Mouse (Mus musculus): Measurements from ENCODE around the gene Spi1. TPM values are rescaled to one million over a fixed set of nuclear protein-coding genes. Genes with fewer than 3 reads are reported as not detected.
"Not testable (repeated sequence)": the region's sequence is repeated elsewhere in the genome, so short reads cannot be mapped to it uniquely, and the experiment has no call there.

Gene Spi1
- 4.8 and 5.1 TPM in 2 replicates for polyA plus RNA-seq (2014; fragmentation: Nextera tagmentation; extraction: Ambion mirVana)

DNA sequence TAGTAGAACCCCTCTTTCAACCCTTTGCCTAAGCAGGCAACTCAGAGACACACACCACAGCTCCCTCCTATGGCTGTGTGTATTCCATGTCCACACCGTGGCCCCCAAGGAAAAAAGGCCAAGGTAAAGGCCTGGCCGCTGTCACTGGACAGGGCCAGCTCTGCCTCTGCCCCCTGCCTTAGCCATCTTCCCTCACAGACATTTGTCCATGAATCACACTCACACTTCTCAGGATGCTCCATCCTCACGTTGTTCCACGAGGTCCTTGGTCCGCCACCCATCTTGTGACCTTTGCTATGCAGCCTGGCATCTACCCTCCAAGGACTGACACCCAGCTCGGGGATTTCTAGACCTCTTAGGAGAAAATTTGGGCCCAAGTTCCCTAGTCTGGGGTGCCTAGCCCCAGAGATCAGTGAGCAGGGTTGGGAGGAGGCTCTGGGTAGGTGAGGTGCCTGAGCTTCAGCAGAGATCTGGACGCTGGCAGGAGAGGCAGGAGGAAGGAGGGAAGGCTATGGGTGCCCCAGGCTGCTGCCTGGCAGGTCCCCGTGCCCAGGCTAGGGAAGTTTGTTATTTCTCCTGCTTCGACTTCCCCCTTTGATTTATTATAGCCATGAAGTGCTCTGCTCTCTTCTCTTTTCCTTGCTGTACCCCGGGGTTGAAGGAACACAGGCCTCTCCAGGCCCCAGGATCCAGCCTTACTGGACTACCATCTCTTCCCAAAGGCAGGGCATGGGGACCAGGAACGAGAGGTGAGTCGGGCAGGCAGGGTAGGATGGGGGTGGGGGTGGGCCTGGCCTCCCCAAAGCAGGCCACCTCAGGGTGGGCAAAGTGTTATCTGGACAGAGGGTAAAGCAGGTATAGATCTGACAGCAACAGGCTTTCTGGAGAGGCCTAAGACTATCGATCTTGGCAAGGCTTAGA lies at the start of gene Spi1:
TSS of gene Spi1 (plus strand) at position 616 of the 921 bp plus-strand sequence.
- H3K9me3 ChIP-seq (ENCODE audit: control insufficient read depth, low read length): no peaks in the 10 kb centered on the region
- ATAC-seq (ENCODE audit: insufficient number of reproducible peaks, insufficient read depth, low FRiP score, low read depth): no peak
- 84% methylated on average over 13 of the region's 13 CpGs for WGBS
- H3K36me3 ChIP-seq (ENCODE audit: control insufficient read depth, insufficient read depth, low read length): no peaks in the 10 kb centered on the region
- H3K4me2 ChIP-seq (ENCODE audit: low read length): no peak within 1 kb of the TSS
- peak within 1 kb of the TSS; percentile 28 to 49; a peak in 3 of 4 replicates for H3K27ac ChIP-seq (replicated peaks in 1 of 2; ENCODE audit: control insufficient read depth in 1 of 2, insufficient read depth in 1 of 2, low read depth in 2 of 2, low read length in 2 of 2)
- H3K4me1 ChIP-seq (ENCODE audit: control insufficient read depth in 2 of 2, insufficient read depth in 2 of 2, low read length in 2 of 2): peaks cover 4 to 8% of the 10 kb centered on the region in 2 experiments; a peak in 1 of 4 replicates
- H3K4me3 ChIP-seq (ENCODE audit: control insufficient read depth in 1 of 2, insufficient read depth in 1 of 2, low read depth in 1 of 2, low read length in 2 of 2): no peak within 1 kb of the TSS
- no peak within 1 kb of the TSS; the same call in 1 of the 2 replicates for H3K9ac ChIP-seq (ENCODE audit: low read length)
- no peaks in the 10 kb centered on the region for H3K27me3 ChIP-seq (ENCODE audit: control insufficient read depth, insufficient read depth, low read length)

GRCm38 (mm10) chr2:91033000-91033399 lies 49.2 kb upstream of the Spi1 start:
- no peaks in the 10 kb centered on the region for H3K27me3 ChIP-seq (ENCODE audit: control insufficient read depth, insufficient read depth, low read length)
- no peak overlapping the region for H3K9ac ChIP-seq (ENCODE audit: low read length)
- H3K36me3 ChIP-seq (ENCODE audit: control insufficient read depth, insufficient read depth, low read length): no peaks in the 10 kb centered on the region
- WGBS: 27% methylated on average over 3 of the region's 3 CpGs
- no peak overlapping the region for H3K4me3 ChIP-seq (ENCODE audit: control insufficient read depth in 1 of 2, insufficient read depth in 1 of 2, low read depth in 1 of 2, low read length in 2 of 2)
- peaks cover 11 to 14% of the 10 kb centered on the region in 2 experiments for H3K4me1 ChIP-seq (ENCODE audit: control insufficient read depth in 2 of 2, insufficient read depth in 2 of 2, low read length in 2 of 2)
- no peak overlapping the region for H3K27ac ChIP-seq (replicated peaks in 1 of 2; ENCODE audit: control insufficient read depth in 1 of 2, insufficient read depth in 1 of 2, low read depth in 2 of 2, low read length in 2 of 2)
- H3K9me3 ChIP-seq (ENCODE audit: control insufficient read depth, low read length): no peaks in the 10 kb centered on the region
- no peak overlapping the region for H3K4me2 ChIP-seq (ENCODE audit: low read length)
- ATAC-seq (ENCODE audit: insufficient number of reproducible peaks, insufficient read depth, low FRiP score, low read depth): no peak

DNA sequence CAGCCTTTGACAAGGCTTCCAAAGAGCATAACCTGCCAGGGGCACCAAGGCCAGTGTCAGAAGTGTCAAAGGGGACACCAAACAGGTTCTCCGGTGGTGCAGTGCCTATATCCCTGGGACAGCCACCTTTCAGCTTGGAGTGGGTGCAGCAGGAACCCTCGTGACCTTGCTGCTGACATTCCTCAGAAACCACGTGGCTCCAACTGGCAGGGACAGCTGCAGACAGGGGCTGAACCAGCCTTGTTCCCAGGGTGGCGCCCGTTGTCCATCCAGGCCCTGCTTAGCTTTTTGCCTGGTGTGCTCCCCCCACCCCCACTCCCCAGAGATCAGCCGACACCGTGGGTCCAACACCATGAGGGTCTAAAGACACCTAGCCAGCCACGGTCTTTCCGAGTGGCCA lies 46.8 kb upstream of the Spi1 start, which contains the start of gene Rapsn:
TSS of gene Rapsn (plus strand) at position 236 of the 400 bp plus-strand sequence.
- Histone ChIP-seq H3K4me1 (ENCODE audit: control insufficient read depth in 2 of 2, insufficient read depth in 2 of 2, low read length in 2 of 2) (peaks cover 11 to 14% of the 10 kb centered on the region in 2 experiments), H3K4me2 (ENCODE audit: low read length) (peak within 1 kb of the TSS; percentile 59), H3K9ac (ENCODE audit: low read length) (peak within 1 kb of the TSS; percentile 44), H3K27me3 (ENCODE audit: control insufficient read depth, insufficient read depth, low read length) (no peaks in the 10 kb centered on the region), H3K9me3 (ENCODE audit: control insufficient read depth, low read length) (no peaks in the 10 kb centered on the region), H3K4me3 (ENCODE audit: control insufficient read depth in 1 of 2, insufficient read depth in 1 of 2, low read depth in 1 of 2, low read length in 2 of 2) (peak within 1 kb of the TSS; percentile 15 to 23; a peak in 3 of 4 replicates), H3K27ac (replicated peaks in 1 of 2; ENCODE audit: control insufficient read depth in 1 of 2, insufficient read depth in 1 of 2, low read depth in 2 of 2, low read length in 2 of 2) (peak within 1 kb of the TSS; percentile 48 to 74), H3K36me3 (ENCODE audit: control insufficient read depth, insufficient read depth, low read length) (no peaks in the 10 kb centered on the region)
- ATAC-seq (ENCODE audit: insufficient number of reproducible peaks, insufficient read depth, low FRiP score, low read depth): peak; percentile 74
- 24% methylated on average over 9 of the region's 9 CpGs for WGBS

DNA sequence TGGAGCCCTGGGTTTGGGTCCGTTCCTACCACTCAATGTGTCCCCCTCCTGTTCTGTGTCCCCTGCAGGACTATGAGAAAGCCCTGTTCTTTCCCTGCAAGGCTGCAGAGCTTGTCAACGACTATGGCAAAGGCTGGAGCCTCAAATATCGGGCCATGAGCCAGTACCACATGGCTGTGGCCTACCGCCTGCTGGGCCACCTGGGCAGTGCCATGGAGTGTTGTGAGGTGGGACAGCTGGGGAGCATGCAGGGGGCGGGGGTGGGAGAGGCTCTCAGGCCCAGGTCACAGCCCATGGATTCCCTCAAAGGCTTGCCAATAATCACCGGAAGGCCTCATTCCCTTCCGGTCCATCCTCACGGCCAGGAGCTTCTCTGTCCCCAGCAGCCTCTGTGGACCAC lies 40.4 kb upstream of the Spi1 start:
- Histone ChIP-seq H3K4me1 (ENCODE audit: control insufficient read depth in 2 of 2, insufficient read depth in 2 of 2, low read length in 2 of 2) (peaks cover 8 to 9% of the 10 kb centered on the region in 2 experiments; a peak in 3 of 4 replicates), H3K27me3 (ENCODE audit: control insufficient read depth, insufficient read depth, low read length) (no peaks in the 10 kb centered on the region), H3K4me3 (ENCODE audit: control insufficient read depth in 1 of 2, insufficient read depth in 1 of 2, low read depth in 1 of 2, low read length in 2 of 2) (no peak overlapping the region), H3K27ac (replicated peaks in 1 of 2; ENCODE audit: control insufficient read depth in 1 of 2, insufficient read depth in 1 of 2, low read depth in 2 of 2, low read length in 2 of 2) (no peak overlapping the region), H3K9me3 (ENCODE audit: control insufficient read depth, low read length) (no peaks in the 10 kb centered on the region), H3K4me2 (ENCODE audit: low read length) (no peak overlapping the region), H3K36me3 (ENCODE audit: control insufficient read depth, insufficient read depth, low read length) (no peaks in the 10 kb centered on the region), H3K9ac (ENCODE audit: low read length) (no peak overlapping the region)
- 61% methylated on average over 8 of the region's 8 CpGs for WGBS
- no peak for ATAC-seq (ENCODE audit: insufficient number of reproducible peaks, insufficient read depth, low FRiP score, low read depth)

DNA sequence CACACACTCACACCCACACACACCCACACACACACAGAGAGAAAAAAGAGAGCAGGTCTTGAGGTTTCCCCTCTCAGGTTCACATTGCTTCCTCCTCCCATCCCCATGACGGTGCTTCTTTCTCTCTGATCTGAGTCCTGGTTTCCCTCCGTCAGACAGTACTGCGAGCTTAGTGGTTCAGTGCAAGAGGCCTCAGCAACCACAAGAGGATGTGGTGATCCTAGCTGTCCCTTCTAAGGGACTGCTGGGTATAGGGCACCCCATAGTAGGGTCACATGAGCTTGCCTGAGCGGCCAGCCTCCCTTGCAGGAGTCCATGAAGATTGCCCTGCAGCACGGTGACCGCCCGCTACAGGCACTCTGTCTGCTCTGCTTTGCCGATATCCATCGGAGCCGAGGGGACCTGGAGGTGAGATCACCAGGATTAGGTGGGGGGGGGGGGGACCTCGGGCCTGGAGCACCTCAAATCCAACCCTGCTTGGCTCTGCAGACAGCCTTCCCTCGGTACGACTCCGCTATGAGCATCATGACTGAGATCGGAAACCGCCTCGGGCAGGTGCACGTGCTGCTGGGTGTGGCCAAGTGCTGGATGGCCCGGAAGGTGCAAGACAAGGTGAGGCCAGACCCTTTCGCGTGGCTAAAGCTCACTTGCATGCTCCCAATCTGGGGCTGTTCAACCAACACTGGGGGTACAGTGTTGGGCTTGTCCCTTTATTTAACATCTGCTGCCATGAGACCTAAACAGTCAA lies 39.4 kb upstream of the Spi1 start:
- no peaks in the 10 kb centered on the region for H3K9me3 ChIP-seq (ENCODE audit: control insufficient read depth, low read length)
- 66% methylated on average over 21 of the region's 21 CpGs for WGBS
- ATAC-seq (ENCODE audit: insufficient number of reproducible peaks, insufficient read depth, low FRiP score, low read depth): no peak
- H3K27me3 ChIP-seq (ENCODE audit: control insufficient read depth, insufficient read depth, low read length): no peaks in the 10 kb centered on the region
- peaks cover 8 to 9% of the 10 kb centered on the region in 2 experiments; a peak in 3 of 4 replicates for H3K4me1 ChIP-seq (ENCODE audit: control insufficient read depth in 2 of 2, insufficient read depth in 2 of 2, low read length in 2 of 2)
- no peak overlapping the region for H3K27ac ChIP-seq (replicated peaks in 1 of 2; ENCODE audit: control insufficient read depth in 1 of 2, insufficient read depth in 1 of 2, low read depth in 2 of 2, low read length in 2 of 2)
- no peak overlapping the region for H3K4me3 ChIP-seq (ENCODE audit: control insufficient read depth in 1 of 2, insufficient read depth in 1 of 2, low read depth in 1 of 2, low read length in 2 of 2)
- no peaks in the 10 kb centered on the region for H3K36me3 ChIP-seq (ENCODE audit: control insufficient read depth, insufficient read depth, low read length)
- no peak overlapping the region for H3K9ac ChIP-seq (ENCODE audit: low read length)
- no peak overlapping the region for H3K4me2 ChIP-seq (ENCODE audit: low read length)

DNA sequence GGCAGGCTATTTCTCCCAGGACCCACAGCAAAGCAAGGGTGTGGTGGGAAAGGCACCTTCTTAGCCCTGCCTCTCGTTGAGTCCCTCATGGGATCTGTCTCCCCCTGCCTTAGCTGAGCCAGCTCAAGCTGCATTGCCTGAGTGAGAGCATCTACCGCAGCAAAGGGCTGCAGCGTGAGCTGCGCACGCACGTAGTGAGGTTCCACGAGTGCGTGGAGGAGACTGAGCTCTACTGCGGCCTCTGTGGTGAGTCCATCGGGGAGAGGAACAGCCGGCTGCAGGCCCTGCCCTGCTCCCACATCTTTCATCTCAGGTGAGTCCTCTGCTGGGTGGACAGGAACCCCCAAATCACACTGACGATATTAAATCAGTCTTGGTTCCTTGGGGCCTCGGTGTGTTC lies 37.5 kb upstream of the Spi1 start:
- H3K9ac ChIP-seq (ENCODE audit: low read length): no peak overlapping the region
- no peak overlapping the region for H3K4me3 ChIP-seq (ENCODE audit: control insufficient read depth in 1 of 2, insufficient read depth in 1 of 2, low read depth in 1 of 2, low read length in 2 of 2)
- H3K4me1 ChIP-seq (ENCODE audit: control insufficient read depth in 2 of 2, insufficient read depth in 2 of 2, low read length in 2 of 2): peaks cover 8 to 9% of the 10 kb centered on the region in 2 experiments; a peak in 3 of 4 replicates
- 64% methylated on average over 13 of the region's 13 CpGs for WGBS
- H3K27ac ChIP-seq (replicated peaks in 1 of 2; ENCODE audit: control insufficient read depth in 1 of 2, insufficient read depth in 1 of 2, low read depth in 2 of 2, low read length in 2 of 2): no peak overlapping the region
- H3K4me2 ChIP-seq (ENCODE audit: low read length): no peak overlapping the region
- no peaks in the 10 kb centered on the region for H3K9me3 ChIP-seq (ENCODE audit: control insufficient read depth, low read length)
- no peak for ATAC-seq (ENCODE audit: insufficient number of reproducible peaks, insufficient read depth, low FRiP score, low read depth)
- no peaks in the 10 kb centered on the region for H3K36me3 ChIP-seq (ENCODE audit: control insufficient read depth, insufficient read depth, low read length)
- no peaks in the 10 kb centered on the region for H3K27me3 ChIP-seq (ENCODE audit: control insufficient read depth, insufficient read depth, low read length)

DNA sequence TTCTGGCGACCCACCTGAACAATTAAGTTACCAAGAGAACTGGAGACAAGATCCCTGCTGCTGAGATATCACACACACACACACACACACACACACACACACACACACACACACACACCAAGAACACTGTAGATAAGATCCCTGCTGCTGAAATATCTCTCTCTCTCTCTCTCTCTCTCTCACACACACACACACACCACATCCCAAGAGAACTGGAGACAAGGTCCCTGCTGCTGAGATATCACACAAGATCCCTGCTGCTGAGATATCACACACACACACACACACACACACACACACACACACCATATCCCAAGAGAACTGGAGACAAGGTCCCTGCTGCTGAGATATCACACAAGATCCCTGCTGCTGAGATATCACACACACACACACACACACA lies 36.4 kb upstream of the Spi1 start:
- not testable (repeated sequence) for H3K36me3 ChIP-seq (ENCODE audit: control insufficient read depth, insufficient read depth, low read length); H3K27me3 ChIP-seq (ENCODE audit: control insufficient read depth, insufficient read depth, low read length); ATAC-seq (ENCODE audit: insufficient number of reproducible peaks, insufficient read depth, low FRiP score, low read depth); H3K27ac ChIP-seq (replicated peaks in 1 of 2; ENCODE audit: control insufficient read depth in 1 of 2, insufficient read depth in 1 of 2, low read depth in 2 of 2, low read length in 2 of 2); H3K9me3 ChIP-seq (ENCODE audit: control insufficient read depth, low read length); H3K4me3 ChIP-seq (ENCODE audit: control insufficient read depth in 1 of 2, insufficient read depth in 1 of 2, low read depth in 1 of 2, low read length in 2 of 2); H3K4me1 ChIP-seq (ENCODE audit: control insufficient read depth in 2 of 2, insufficient read depth in 2 of 2, low read length in 2 of 2); H3K4me2 ChIP-seq (ENCODE audit: low read length); H3K9ac ChIP-seq (ENCODE audit: low read length)
- 80% methylated on average over 1 of the region's 1 CpGs for WGBS
